Mouse (Mus musculus): Measurements from ENCODE around the gene Ifng.
"Not testable (repeated sequence)": the region's sequence is repeated elsewhere in the genome, so short reads cannot be mapped to it uniquely, and the experiment has no call there.

Gene Ifng

DNA sequence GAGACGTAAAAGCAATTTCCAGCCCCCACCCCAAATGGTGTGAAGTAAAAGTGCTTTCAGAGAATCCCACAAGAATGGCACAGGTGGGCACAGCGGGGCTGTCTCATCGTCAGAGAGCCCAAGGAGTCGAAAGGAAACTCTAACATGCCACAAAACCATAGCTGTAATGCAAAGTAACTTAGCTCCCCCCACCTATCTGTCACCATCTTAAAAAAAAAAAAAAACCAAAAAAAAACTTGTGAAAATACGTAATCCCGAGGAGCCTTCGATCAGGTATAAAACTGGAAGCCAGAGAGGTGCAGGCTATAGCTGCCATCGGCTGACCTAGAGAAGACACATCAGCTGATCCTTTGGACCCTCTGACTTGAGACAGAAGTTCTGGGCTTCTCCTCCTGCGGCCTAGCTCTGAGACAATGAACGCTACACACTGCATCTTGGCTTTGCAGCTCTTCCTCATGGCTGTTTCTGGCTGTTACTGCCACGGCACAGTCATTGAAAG is at the start of gene Ifng:
Gene Ifng (plus strand): TSS at position 305 of the 499 bp plus-strand sequence.
- no peak for DNase-seq (ENCODE audit: low spot score in 2 of 2)

DNA sequence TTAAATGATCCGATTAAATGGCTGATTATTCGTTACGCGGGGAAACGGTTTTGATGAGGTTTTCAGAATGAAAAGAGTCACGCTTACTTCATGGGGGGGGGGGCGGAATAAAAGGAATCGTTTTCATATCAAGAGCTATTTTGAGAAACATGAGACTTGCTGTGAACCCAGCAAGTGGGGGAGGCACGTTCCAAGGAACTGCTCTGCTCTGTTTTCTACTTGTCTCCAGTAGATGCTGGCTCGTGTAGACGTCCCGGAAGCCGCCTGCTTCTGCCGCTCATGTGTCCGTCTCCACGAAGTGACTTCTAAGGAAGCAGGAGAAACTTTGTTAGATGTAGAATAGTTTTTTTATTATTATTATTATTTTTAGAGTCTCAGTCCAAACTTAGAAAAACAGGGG is 40.9 kb upstream of the Ifng start:
- DNase-seq (ENCODE audit: low spot score in 2 of 2), result peak in 1 of 2 experiments; percentile 3

DNA sequence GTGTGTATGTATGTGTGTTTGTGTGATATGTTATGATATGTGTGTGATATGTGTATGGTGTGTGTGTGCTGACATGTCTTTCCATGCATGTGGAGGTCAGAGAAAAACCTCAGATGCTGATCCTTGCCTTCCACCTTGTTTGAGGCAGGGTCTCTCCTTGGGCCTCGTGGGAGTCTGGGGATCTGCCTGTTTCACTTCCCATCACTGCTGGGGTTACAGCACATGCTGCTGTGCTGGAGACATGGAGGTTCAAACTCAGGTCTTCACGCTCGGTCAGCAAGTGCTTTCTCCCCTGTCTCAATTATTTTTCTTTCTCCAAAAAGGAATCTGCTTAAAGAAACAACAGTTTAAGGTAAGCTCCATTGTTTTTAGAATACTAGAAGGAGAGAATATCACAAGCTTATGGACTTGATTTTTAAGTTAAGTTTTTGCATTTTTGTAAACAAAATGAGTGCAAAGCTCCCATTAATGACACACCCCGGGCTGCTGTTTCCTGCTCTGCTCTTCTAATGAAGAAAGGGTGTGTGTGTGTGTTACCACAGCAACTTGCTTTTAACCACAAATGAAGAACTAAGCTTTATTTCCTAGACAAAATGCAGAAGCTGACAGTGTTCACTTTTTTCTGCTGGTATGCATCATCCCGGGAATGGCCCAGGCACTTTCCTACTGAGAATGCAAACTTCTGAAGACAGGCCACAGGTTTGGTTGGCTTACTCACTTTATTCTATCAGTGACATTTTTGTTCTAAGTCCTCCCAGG is 34.2 kb upstream of the Ifng start:
- no peak for DNase-seq (ENCODE audit: low spot score in 2 of 2)

DNA sequence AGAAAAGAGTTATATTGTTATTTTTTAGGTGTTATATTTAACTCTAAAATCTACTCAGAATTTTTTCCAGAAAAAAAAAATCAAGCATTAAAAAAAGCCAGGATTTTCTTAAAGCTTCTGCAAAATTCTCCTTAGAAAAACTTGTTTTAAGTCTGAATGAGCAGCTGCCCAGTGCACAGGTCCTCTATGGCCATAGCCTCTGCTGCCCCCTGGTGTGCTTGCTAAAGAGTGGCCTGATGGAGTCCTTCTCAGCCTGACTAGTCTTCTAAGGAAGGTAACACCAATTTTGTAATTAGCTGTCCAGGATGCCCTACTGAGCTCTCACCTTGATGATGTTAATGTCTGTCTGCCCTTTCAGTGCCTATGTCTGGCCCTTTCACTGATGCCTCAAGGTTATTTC is 29.5 kb upstream of the Ifng start:
- DNase-seq (ENCODE audit: low spot score in 2 of 2), result no peak

DNA sequence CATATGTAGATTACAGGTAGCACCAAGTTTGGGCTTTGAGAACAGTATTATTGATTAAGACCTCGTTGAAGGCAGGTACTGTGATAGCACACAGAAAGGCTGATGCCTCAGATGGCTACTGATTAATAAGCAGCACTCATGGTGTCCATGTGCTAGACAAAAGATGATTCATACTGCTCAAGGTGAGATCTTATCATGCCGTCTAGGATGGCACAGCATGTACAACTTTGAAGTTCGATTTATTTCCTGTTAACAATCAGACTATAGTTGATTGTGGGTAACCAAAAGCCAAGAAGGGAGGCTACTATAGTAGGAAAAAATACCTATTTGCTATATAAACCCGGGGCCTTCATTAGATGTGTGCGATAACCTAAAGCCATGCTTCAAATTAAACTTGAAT is 28.1 kb upstream of the Ifng start:
- DNase-seq (ENCODE audit: low spot score in 2 of 2), result no peak

DNA sequence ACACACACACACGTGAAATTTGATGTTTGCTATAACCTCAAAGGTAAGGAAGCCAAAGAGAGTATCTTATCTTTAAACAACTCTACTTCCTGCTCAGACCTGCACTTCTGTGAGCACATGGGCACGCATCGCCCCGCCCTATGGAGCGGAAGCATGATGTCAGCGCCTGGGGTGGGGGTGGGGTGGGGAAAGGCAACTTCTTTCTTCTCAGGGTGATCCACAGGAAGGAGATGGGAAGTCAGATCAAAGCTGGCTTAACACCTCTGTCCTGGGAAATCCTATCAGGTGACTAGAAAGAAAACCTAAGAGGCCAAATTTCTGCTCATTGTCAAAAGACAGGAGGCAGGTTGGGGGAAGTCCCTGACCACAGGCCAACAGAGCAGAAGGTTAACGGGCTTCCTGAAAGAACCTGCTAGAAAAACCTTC is 21.8 kb upstream of the Ifng start:
- no peak for DNase-seq (ENCODE audit: low spot score in 2 of 2)

DNA sequence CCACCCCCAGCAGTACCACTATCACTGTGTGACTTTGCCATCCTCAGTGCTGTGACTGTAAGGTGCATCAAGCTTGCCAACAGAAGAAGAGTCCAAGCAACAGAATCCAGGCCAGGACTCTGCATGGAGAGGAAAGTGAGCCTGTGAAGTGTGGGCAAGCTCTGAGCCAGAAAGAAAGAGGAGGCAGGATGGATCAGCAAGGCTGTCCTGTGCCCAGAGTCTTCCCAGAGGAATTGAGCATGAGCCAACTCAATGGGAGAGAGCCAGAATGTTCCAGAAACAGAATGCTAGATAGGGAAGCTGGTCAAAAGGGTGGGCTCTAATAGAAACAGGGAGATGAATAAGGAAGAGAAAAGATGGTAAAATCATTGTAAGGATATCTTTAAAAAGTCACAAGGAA is 19.9 kb upstream of the Ifng start:
- DNase-seq (ENCODE audit: low spot score in 2 of 2), result no peak

DNA sequence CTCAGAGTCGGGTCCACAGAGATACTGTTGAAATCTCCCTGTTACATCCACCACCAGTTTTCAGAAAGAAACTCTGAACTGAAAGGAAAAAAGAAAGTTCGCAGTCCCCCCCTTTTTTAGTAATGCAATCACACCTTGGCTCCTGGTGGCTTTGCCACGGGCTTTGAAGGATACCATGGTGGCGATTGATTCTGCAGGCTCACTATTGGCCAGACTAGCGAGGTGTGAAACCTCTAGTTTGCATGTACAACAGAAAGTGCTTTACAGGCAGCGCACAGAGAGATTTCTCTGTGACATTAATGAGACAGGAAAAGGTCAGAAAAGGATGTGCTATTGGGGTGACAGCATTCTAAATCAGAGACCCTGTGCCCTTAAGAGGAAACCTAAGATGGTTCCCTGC is 5.3 kb upstream of the Ifng start:
- no peak for DNase-seq (ENCODE audit: low spot score in 2 of 2)

DNA sequence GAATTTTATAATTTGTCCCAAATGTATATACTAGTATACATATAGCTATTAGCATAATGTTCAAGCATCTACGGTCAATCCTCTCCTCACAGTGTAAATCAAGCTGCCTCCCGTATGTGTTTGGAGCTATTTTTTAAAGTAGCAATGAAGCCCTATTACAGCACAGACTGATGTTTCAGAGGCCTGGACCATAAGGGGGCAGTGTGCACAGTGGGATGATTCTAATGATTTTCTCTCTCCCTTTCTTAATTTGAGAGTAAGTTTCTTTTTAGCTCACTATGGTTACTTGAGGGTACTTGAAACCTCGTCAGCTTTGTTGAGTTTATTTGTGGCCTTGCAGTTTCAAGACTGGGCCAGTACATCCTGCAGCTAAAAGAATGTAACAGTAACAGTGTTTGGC is 1.1 kb downstream of the Ifng start:
- DNase-seq (ENCODE audit: low spot score in 2 of 2), result no peak

DNA sequence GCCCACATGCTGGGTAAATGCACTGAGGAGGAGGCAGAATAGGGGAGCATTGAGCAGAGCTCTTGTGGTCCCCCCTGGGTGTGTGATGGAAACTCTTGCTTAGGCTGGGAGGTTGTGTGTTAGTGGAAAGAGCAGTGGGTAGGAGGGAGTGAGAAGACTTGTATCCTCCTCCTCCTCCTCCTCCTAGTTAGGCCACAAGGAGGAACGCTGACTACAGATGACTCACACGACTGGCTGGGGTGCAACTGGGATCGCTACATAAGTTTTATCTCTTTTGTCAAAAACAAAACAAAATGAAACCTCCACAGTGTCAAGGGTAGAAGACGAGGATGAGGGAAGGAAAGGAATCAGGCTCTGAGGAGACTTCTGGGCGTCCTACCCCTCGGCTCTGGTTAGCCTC is 2.2 kb downstream of the Ifng start:
- no peak for DNase-seq (ENCODE audit: low spot score in 2 of 2)

DNA sequence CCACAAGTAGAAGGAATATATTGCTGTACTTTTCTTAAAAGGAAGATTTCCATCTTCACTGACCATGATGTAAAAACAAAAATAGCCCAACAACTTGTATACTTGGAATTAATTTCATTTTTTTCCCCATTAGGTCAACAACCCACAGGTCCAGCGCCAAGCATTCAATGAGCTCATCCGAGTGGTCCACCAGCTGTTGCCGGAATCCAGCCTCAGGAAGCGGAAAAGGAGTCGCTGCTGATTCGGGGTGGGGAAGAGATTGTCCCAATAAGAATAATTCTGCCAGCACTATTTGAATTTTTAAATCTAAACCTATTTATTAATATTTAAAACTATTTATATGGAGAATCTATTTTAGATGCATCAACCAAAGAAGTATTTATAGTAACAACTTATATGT is 4.2 kb downstream of the Ifng start:
- DNase-seq (ENCODE audit: low spot score in 2 of 2), result no peak

DNA sequence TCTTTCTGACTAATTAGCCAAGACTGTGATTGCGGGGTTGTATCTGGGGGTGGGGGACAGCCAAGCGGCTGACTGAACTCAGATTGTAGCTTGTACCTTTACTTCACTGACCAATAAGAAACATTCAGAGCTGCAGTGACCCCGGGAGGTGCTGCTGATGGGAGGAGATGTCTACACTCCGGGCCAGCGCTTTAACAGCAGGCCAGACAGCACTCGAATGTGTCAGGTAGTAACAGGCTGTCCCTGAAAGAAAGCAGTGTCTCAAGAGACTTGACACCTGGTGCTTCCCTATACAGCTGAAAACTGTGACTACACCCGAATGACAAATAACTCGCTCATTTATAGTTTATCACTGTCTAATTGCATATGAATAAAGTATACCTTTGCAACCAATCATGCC is 4.7 kb downstream of the Ifng start:
- no peak for DNase-seq (ENCODE audit: low spot score in 2 of 2)

DNA sequence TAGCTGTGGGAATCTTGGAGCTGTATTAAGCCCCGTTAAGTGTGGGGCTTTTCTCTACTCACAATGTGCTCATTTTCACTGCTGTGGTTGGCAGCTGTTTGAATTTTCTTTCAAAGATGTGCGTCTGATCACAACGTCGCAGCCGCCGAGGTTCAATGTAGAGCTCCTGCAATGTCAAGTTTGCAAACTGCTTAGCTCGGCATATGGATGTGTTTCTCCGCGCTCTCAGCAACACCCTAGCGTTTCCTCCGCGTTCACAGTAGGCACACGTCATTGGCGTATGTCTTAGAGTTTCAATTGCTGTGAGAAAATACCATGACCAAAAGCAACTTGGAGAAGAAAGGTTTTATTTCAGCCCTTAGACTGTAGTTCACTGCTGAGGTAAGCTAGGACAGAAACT is 5.1 kb downstream of the Ifng start:
- no peak for DNase-seq (ENCODE audit: low spot score in 2 of 2)

DNA sequence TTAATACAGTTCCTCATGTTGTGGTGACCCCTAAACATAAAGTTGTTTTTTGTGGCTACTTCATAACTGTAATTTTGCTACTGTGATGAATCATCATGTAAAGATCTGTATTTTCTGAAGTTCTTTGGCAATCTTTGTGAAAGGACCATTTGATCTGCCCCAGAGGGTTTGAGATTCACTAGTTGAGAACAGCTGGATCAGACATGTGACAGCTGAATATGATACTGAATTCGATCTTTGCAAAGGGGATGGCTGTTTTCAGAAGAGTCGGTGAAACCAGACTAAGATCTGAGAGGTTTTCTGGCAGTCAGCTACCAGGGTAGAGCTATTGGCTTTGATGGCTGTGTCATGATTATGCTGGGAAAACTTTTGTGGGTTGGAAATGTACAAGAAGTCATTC is 10.9 kb downstream of the Ifng start:
- no peak for DNase-seq (ENCODE audit: low spot score in 2 of 2)

DNA sequence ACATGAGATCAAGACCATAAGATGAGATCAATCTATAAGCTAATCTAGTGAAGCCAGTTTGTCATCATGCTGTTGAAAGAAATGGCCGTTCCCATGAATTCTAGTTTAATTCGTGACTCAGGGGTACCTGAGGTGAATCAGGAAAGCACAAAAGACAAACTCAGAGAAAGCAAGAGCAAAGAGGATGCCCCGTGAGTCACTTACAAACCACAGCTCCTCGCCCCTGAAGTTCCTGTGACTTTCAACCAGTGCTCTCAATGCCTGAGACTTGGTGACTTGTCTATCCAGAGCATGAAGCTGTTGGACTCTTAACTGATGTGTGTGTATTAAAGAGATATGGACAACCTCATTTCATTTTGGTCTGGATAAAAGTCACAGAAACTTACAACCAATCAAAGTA is 17.9 kb downstream of the Ifng start:
- DNase-seq (ENCODE audit: low spot score in 2 of 2), result no peak

DNA sequence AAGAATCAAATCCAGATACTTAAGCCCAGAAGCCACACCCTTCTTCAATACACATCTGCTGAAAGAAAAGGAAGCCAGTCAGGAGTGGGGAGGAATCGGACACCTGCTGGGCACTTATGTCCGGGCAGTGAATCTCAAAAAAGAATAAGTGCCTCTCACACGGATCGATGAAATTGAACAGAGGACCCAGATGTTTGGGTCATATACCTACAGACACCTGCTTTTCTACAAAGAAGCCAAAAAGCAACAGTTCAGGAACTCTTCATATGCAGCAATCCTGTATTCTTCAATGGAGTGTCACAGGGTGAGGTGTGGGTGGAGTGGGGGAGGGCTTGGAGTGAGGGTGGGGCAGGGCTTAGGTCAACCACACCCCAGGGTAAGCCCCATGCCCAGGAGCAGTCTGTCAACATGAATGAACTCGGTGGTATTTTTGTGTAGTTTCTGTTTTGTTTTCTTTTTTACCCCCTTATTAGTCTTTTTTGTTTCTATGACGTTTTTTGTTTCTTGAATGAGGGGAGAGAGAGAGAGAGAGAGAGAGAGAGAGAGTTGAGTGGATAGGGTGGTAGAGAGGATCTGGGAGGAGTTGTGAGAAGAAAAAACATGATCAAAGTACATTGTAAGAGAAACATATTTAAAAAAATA is 20.4 kb downstream of the Ifng start:
- DNase-seq (ENCODE audit: low spot score in 2 of 2), result no peak

DNA sequence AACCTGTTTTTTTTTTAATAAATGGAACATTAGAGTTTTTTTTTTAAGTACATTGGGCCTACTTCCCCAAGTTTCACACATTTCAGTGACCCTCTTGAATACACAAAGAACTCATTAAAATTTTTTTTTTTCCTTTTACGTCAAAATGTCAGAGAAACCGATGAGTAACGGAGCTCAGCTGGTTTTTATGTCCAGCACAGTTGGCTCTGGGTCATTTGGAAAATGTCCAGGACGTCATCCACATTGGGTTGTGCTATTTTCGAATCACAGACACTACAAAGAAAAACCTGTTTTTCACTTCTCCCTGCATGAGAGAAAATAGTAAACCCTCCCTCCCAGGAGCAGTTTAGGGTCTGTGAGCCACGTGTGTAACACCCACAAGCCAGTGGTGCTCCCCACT is 25.6 kb downstream of the Ifng start:
- no peak for DNase-seq (ENCODE audit: low spot score in 2 of 2)

DNA sequence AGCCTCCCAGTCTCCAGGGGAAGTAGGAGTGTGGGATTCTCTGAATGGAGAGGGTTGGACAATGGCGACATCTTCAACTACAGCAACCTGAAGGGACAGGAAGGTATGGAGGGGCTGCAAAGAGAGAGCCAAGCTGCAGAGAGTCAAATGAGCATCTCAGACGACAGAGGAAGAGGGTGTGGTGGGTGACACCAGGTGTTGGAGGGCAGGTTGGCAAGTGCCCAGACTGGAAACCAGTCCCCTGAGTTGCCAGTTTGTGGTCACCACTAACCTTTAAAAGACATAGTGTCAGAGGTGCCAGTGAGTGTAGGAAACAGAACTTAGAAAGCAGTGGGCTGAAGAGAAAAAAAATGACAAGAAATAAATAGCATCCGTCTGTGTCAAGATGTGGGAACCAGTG is 28.2 kb downstream of the Ifng start:
- no peak for DNase-seq (ENCODE audit: low spot score in 2 of 2)

DNA sequence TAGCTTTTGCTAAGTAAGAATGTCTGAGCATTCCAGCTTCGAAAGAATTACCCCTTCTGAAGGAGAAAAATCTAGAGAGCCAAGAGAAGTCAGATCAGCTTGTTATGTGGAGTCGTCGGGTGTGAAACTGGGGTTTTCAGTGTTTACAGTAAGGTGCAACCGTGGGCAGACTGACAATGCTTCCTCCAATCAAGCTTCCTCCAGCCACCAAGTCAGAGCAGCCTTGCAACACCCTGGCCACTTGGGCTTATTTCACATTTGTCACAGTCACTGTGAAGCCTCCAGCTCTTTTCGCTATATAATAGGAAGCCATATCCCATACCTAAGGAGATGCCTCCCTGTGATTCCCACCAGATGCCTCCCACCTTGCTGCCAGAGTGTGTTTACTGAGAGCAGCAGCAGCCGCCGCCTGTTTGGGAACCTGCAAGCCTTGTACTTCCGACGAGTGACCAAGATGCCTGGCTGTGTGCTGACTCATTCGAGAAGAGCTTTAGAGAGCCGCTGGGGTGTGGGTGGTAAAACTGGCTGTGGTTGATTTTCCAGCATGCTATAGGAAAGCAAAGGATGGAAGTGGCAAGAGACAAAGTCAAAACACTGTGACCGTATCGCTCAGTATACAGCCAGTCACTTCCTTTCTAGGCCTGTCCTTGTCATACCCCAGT is 29.6 kb downstream of the Ifng start:
- peak in 1 of 2 experiments; percentile 21 for DNase-seq (ENCODE audit: low spot score in 2 of 2)

DNA sequence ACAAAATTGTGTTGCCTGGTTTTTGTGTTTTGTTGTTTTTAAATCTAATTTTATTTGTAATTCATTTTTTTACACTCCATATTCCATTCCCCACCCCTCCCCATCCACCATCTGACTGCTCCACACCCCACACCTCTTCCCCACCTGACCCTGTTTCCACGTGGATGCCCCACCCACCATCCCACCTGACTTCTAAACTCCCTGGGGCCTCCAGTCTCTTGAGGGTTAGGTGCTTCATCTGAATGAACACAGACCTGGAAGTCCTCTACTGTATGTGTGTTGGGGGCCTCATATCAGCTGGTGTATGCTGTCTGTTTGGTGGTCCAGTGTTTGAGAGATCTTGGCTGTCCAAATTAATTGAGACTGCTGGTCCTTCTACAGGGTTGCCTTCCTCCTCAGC is 32.0 kb downstream of the Ifng start:
- DNase-seq (ENCODE audit: low spot score in 2 of 2), result not testable (repeated sequence)

DNA sequence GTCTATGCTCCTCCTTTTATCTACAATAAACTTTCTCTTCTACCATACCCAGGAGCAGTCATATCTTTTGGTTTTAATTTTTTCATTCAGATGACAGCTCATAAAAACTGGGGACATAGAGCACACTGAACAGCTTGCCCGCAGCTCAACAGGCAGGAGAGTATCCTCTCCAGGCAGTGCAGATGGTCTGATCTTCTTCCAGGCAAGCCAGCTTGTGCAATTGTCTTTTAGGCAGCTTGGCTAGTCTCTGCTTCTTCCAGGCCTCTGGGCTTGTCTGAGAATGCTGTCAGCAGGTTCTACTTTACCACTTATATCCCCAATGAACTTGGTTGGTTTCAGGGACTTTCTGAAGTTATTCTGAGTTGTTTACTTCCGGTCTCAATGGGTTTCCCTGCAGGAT is 35.9 kb downstream of the Ifng start:
- no peak for DNase-seq (ENCODE audit: low spot score in 2 of 2)

DNA sequence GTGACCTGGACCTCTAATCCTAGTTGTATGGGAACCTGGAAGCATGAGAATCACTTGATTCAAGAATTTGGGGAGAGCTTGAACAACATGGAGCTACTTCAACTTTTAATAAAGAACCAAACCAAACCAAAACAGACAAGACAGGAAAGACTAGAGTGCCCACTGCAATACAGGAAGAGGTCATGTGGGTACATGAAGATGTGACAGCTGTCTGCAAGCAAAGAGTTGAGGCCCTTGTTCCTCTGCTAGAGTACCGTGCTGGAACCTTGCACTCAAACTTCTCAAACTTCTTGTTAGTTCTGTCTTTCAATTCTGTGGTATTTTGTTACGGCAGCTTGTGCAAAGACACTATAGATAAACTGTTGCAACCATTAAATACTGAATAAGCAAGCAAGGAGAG is 36.5 kb downstream of the Ifng start:
- DNase-seq (ENCODE audit: low spot score in 2 of 2), result no peak

DNA sequence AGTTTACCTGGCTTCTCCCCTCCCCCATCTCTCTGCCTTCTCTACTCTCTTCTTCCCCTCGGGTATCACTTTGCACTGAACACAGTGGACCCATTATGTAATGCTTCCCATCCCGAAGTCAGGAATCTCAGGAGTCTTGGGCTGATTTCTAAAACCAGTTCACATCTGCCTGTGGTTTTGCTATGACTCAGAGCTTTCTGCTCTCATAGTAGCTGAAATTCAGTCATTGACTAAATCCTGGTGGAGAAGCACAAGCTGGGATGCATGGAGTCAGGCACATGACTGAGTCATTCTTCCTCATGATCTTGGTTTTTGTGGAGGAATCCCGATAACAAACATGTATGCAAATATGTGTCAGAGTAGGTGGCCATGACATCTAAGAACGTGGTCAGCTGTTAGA is 38.4 kb downstream of the Ifng start:
- no peak for DNase-seq (ENCODE audit: low spot score in 2 of 2)

All from frontal cortex, postnatal 25 days (tissue).